Mouse (Mus musculus) WW6 (cell line): ENCODE data around the gene 9130023H24Rik.
A peak's percentile ranks its signal among the peaks of the same experiment; 100 is the strongest.

ENCODE experiments used
- DNase-seq: peaks from one replicate; pipeline ENCODE4 v3.0.0-alpha.2; 2013; ENCODE audit warnings: low read depth, low spot score

Gene 9130023H24Rik

GRCm38 (mm10) chr7:128237927-128238778, at the start of gene 9130023H24Rik:
TSS of gene 9130023H24Rik (minus strand) at chr7:128238031.
- peak; percentile 97 for DNase-seq

GRCm38 (mm10) chr7:128285060-128285459, 47.2 kb upstream of the 9130023H24Rik start:
- DNase-seq: no peak

GRCm38 (mm10) chr7:128284047-128284446, 46.2 kb upstream of the 9130023H24Rik start:
- DNase-seq: no peak

- no peak for DNase-seq
These were observed 44.9 kb upstream of the 9130023H24Rik start for GRCm38 (mm10) chr7:128282532-128283244.

- DNase-seq: no peak
These were observed 43.9 kb upstream of the 9130023H24Rik start for GRCm38 (mm10) chr7:128281765-128282164.

GRCm38 (mm10) chr7:128279750-128280149, 41.9 kb upstream of the 9130023H24Rik start:
- no peak for DNase-seq

GRCm38 (mm10) chr7:128276051-128276450, 38.2 kb upstream of the 9130023H24Rik start:
- no peak for DNase-seq

- no peak for DNase-seq
These were observed 33.7 kb upstream of the 9130023H24Rik start for GRCm38 (mm10) chr7:128271496-128271895.

- no peak for DNase-seq
These were observed 32.6 kb upstream of the 9130023H24Rik start for GRCm38 (mm10) chr7:128270431-128270850.

- DNase-seq: no peak
These were observed 30.0 kb upstream of the 9130023H24Rik start for GRCm38 (mm10) chr7:128267813-128268212.

GRCm38 (mm10) chr7:128267391-128267790, 29.6 kb upstream of the 9130023H24Rik start:
- DNase-seq: no peak

GRCm38 (mm10) chr7:128266056-128266455, 28.2 kb upstream of the 9130023H24Rik start:
- DNase-seq: no peak

- no peak for DNase-seq
These were observed 27.6 kb upstream of the 9130023H24Rik start, which contains the start of gene Slc5a2 for GRCm38 (mm10) chr7:128265411-128265810. TSS of gene Slc5a2 (plus strand) at chr7:128265657.

GRCm38 (mm10) chr7:128256783-128257334, 19.0 kb upstream of the 9130023H24Rik start:
- no peak for DNase-seq

GRCm38 (mm10) chr7:128255757-128256156, 17.9 kb upstream of the 9130023H24Rik start:
- no peak for DNase-seq

- DNase-seq: no peak
These were observed 17.1 kb upstream of the 9130023H24Rik start for GRCm38 (mm10) chr7:128254978-128255377.

- no peak for DNase-seq
These were observed 14.8 kb upstream of the 9130023H24Rik start for GRCm38 (mm10) chr7:128252609-128253008.

GRCm38 (mm10) chr7:128251946-128252345, 14.1 kb upstream of the 9130023H24Rik start:
- no peak for DNase-seq

GRCm38 (mm10) chr7:128249998-128250397, 12.2 kb upstream of the 9130023H24Rik start:
- DNase-seq: no peak

- no peak for DNase-seq
These were observed 10.5 kb upstream of the 9130023H24Rik start for GRCm38 (mm10) chr7:128248081-128249042.

GRCm38 (mm10) chr7:128247443-128247842, 9.6 kb upstream of the 9130023H24Rik start:
- no peak for DNase-seq
